Mouse (Mus musculus) megakaryocyte, embryonic 14.5 days (primary cell): ENCODE data around the gene Sphk2.

Experiments used
- FLI1 ChIP-seq: IDR thresholded peaks from 2 replicates; pipeline ENCODE4 v1.6.1; 2012; ENCODE audit warnings: low read length, inconsistent platforms, mixed read lengths
- GATA1 ChIP-seq: IDR thresholded peaks from 3 replicates; pipeline ENCODE4 v1.6.1; 2012; ENCODE audit warnings: mixed read lengths, low read length, inconsistent platforms, borderline replicate concordance

GRCm38 (mm10) chr7:45726419-45726818 is 8.6 kb upstream of the Sphk2 start:
- TF ChIP-seq GATA1 (no peak), FLI1 (no peak)
